Mouse (Mus musculus) CH12.LX (cell line): Measurements from ENCODE around the gene Pfdn4. TPM values are rescaled to one million over a fixed set of nuclear protein-coding genes. Genes with fewer than 3 reads are reported as not detected.

ENCODE experiments used
- DNase-seq: peaks from one replicate; pipeline ENCODE4 v3.0.0-alpha.2; 2013; ENCODE audit errors: extremely low read depth
- H3K27ac ChIP-seq: 2 replicates; pipeline ENCODE4 v1.5.1; 2012; ENCODE audit warnings: low read depth, mild to moderate bottlenecking, control low read depth, moderate library complexity; ENCODE audit not compliant: insufficient read depth
- H3K27me3 ChIP-seq: replicated peaks from 2 replicates; pipeline ENCODE3; 2012; ENCODE audit warnings: inconsistent platforms
- H3K36me3 ChIP-seq, 2 experiments: replicated peaks in 1 of 2; 2 replicates each; pipeline versions ENCODE3 to v1.6.1; 2012; ENCODE audit warnings: inconsistent platforms in 1 of 2, low read length in 1 of 2, mild to moderate bottlenecking in 1 of 2, mixed read lengths in 1 of 2, moderate library complexity in 1 of 2; ENCODE audit not compliant: control insufficient read depth in 1 of 2, insufficient read depth in 1 of 2
- H3K4me1 ChIP-seq, 2 experiments: 2 replicates each; pipeline ENCODE4 v1.6.1; 2012; ENCODE audit warnings: inconsistent platforms in 1 of 2, moderate library complexity in 1 of 2; ENCODE audit not compliant: insufficient read depth in 2 of 2, control insufficient read depth in 1 of 2
- H3K4me2 ChIP-seq: 2 replicates; pipeline ENCODE4 v1.6.1; 2012; ENCODE audit warnings: low read depth, mild to moderate bottlenecking, control low read depth; ENCODE audit not compliant: poor library complexity, insufficient read depth, severe bottlenecking
- H3K4me3 ChIP-seq, 3 experiments: fragments of 150-350 bp in 1 of 3; sonication (generic) in 1 of 3; replicated peaks in 1 of 3; 2 replicates each; pipeline versions ENCODE3 to v1.5.1; 2011 to 2012; ENCODE audit warnings: low read depth in 2 of 3, low read length in 2 of 3, mild to moderate bottlenecking in 2 of 3, moderate library complexity in 2 of 3, control low read depth in 1 of 3, improper control_type of control experiment in 1 of 3, inconsistent platforms in 1 of 3, mixed read lengths in 1 of 3; ENCODE audit not compliant: poor library complexity in 1 of 3
- H3K79me2 ChIP-seq: replicated peaks from 2 replicates; pipeline ENCODE4 v1.6.1; 2012; ENCODE audit warnings: mild to moderate bottlenecking, moderate library complexity; ENCODE audit not compliant: control insufficient read depth, poor library complexity, insufficient read depth, severe bottlenecking; ENCODE audit errors: extremely low read depth
- H3K9ac ChIP-seq: 2 replicates; pipeline ENCODE4 v1.6.1; 2012; ENCODE audit warnings: low read depth, mild to moderate bottlenecking, control low read depth, moderate library complexity; ENCODE audit not compliant: insufficient read depth
- H3K9me3 ChIP-seq: replicated peaks from 2 replicates; pipeline ENCODE3; 2012; ENCODE audit warnings: low read length, inconsistent platforms, mixed read lengths
- CHD1 ChIP-seq: IDR thresholded peaks from 2 replicates; pipeline ENCODE4 v1.6.1; 2012; ENCODE audit warnings: low read depth, low read length, improper control_type of control experiment, inconsistent platforms
- CHD2 ChIP-seq: IDR thresholded peaks from 2 replicates; pipeline ENCODE4 v1.6.1; 2011; ENCODE audit warnings: low read length, improper control_type of control experiment
- CTCF ChIP-seq, 2 experiments: IDR thresholded peaks in 1 of 2; conservative IDR thresholded peaks in 1 of 2; 2 replicates each; pipeline ENCODE4 v1.5.1; 2011 to 2012; ENCODE audit warnings: low read depth in 2 of 2, low read length in 2 of 2, improper control_type of control experiment in 1 of 2, inconsistent platforms in 1 of 2, mild to moderate bottlenecking in 1 of 2, moderate library complexity in 1 of 2
- ELF1 ChIP-seq: IDR thresholded peaks from 2 replicates; pipeline ENCODE4 v1.6.1; 2014; ENCODE audit warnings: low read depth, mild to moderate bottlenecking, inconsistent platforms, low read length, improper control_type of control experiment
- GABPA ChIP-seq: IDR thresholded peaks from 2 replicates; pipeline ENCODE4 v1.6.1; 2012; ENCODE audit warnings: low read depth, low read length, improper control_type of control experiment, inconsistent platforms; ENCODE audit not compliant: insufficient replicate concordance
- IRF4 ChIP-seq: IDR thresholded peaks from 2 replicates; pipeline ENCODE4 v1.6.1; 2014; ENCODE audit warnings: low read depth, mild to moderate bottlenecking, inconsistent platforms, low read length, improper control_type of control experiment
- JUN ChIP-seq: IDR thresholded peaks from 2 replicates; pipeline ENCODE4 v1.6.1; 2011; ENCODE audit warnings: low read depth, mild to moderate bottlenecking, low read length, improper control_type of control experiment, moderate library complexity; ENCODE audit not compliant: insufficient read depth
- MEF2A ChIP-seq: IDR thresholded peaks from 2 replicates; pipeline ENCODE4 v1.6.1; 2014; ENCODE audit warnings: low read depth, mild to moderate bottlenecking, inconsistent platforms, low read length, improper control_type of control experiment, borderline replicate concordance
- MXI1 ChIP-seq: IDR thresholded peaks from 2 replicates; pipeline ENCODE4 v1.6.1; 2011; ENCODE audit warnings: mild to moderate bottlenecking, low read depth, low read length, improper control_type of control experiment
- POLR2AphosphoS2 ChIP-seq: IDR thresholded peaks from 2 replicates; pipeline ENCODE4 v1.6.1; 2011; ENCODE audit warnings: low read depth, low read length, improper control_type of control experiment
- RAD21 ChIP-seq: IDR thresholded peaks from 2 replicates; pipeline ENCODE4 v1.6.1; 2011; ENCODE audit warnings: low read depth, mild to moderate bottlenecking, low read length, improper control_type of control experiment, moderate library complexity
- SMC3 ChIP-seq: IDR thresholded peaks from 2 replicates; pipeline ENCODE4 v1.6.1; 2011; ENCODE audit warnings: low read depth, low read length, improper control_type of control experiment
- TBP ChIP-seq: conservative IDR thresholded peaks from 2 replicates; pipeline ENCODE4 v1.6.1; 2011; ENCODE audit warnings: low read depth, low read length, improper control_type of control experiment
- USF2 ChIP-seq: conservative IDR thresholded peaks from 2 replicates; pipeline ENCODE4 v1.6.1; 2011; ENCODE audit warnings: low read depth, low read length, improper control_type of control experiment
- ZC3H11A ChIP-seq: IDR thresholded peaks from 2 replicates; pipeline ENCODE4 v1.6.1; 2012; ENCODE audit warnings: low read depth, mild to moderate bottlenecking, inconsistent platforms, low read length, improper control_type of control experiment
- ZMIZ1 ChIP-seq: IDR thresholded peaks from 2 replicates; pipeline ENCODE4 v1.6.1; 2012; ENCODE audit warnings: low read depth, mild to moderate bottlenecking, inconsistent platforms, low read length, improper control_type of control experiment
- dilution Hi-C: fragments of 300-500 bp; cut with MboI; formaldehyde crosslinking; loops from 2 replicates; pipeline ENCODE4 v1.14.3; 2020; ENCODE audit warnings: low sequenced_read_pairs; ENCODE audit not compliant: extremely low pct_unique_long_range_greater_than_20kb, extremely low pct_ligation_motif_present
- in situ Hi-C: fragments of 300-500 bp; cut with MboI; formaldehyde crosslinking; loops from 3 replicates; pipeline ENCODE4 v1.14.3; 2019; ENCODE audit warnings: low sequenced_read_pairs, low pct_ligation_motif_present, low pct_unique_long_range_greater_than_20kb, mixed read lengths
- polyA plus RNA-seq: library from polyadenylated mRNA; unstranded; fragments of >175 nt; gene quantifications from 2 replicates; pipeline ENCODE4 v1.2.1, GENCODE M21; 2012; ENCODE audit warnings: low read depth; ENCODE audit not compliant: insufficient read length
- total RNA-seq, 2 experiments: library from RNA; depleted of rRNA; stranded (reverse); fragments of 300-350 nt in 1 of 2; fragments of >200 nt in 1 of 2; gene quantifications; 2 replicates each; pipeline ENCODE4 v1.2.3; 2012 to 2014

Gene Pfdn4
- total and polyA plus RNA-seq, 3 experiments: 56.2 to 222 (median 68.8) TPM

- no peak overlapping the region for H3K9ac ChIP-seq
- dilution Hi-C loops: no loop called here
These were observed 21.1 kb upstream of the Pfdn4 start for GRCm38 (mm10) chr2:170475164-170475563.

GRCm38 (mm10) chr2:170476215-170476614 is 20.0 kb upstream of the Pfdn4 start:
- no peak overlapping the region for H3K4me2 ChIP-seq
- dilution Hi-C loops (no loop called here), in situ Hi-C loops (no loop called here)
- no peaks in the 10 kb centered on the region for H3K79me2 ChIP-seq
- H3K4me1 ChIP-seq: no peaks in the 10 kb centered on the region
- H3K9me3 ChIP-seq: peaks cover 4% of the 10 kb centered on the region
- peaks cover 50% of the 10 kb centered on the region for H3K27me3 ChIP-seq
- no peak overlapping the region for H3K4me3 ChIP-seq
- DNase-seq: peak; percentile 8
- no peaks in the 10 kb centered on the region for H3K36me3 ChIP-seq
- H3K9ac ChIP-seq: no peak overlapping the region
- TF ChIP-seq JUN: no peak
- TF ChIP-seq RAD21: peak; percentile 6
- TF ChIP-seq CTCF (conservative IDR thresholded peaks at IDR 0.05 in 1 of 2, IDR thresholded peaks at IDR 0.05 in 1 of 2; ENCODE audit: low read depth in 2 of 2, low read length in 2 of 2): peak in 1 of 2 experiments; percentile 59; a peak in 3 of 4 replicates
- TF ChIP-seq SMC3: peak; percentile 63
- no peak for TF ChIP-seq ELF1
- H3K27ac ChIP-seq: no peak overlapping the region

More at GRCm38 (mm10) chr2:170475164-170475563, 21.1 kb upstream of the Pfdn4 start:
- H3K27ac ChIP-seq: no peak overlapping the region
- H3K9me3 ChIP-seq: peaks cover 4% of the 10 kb centered on the region
- peaks cover 52% of the 10 kb centered on the region for H3K27me3 ChIP-seq
- in situ Hi-C loops: no loop called here
- no peaks in the 10 kb centered on the region for H3K36me3 ChIP-seq
- H3K4me3 ChIP-seq: no peak overlapping the region
- no peak for DNase-seq
- H3K4me1 ChIP-seq: no peaks in the 10 kb centered on the region
- no peak for TF ChIP-seq MEF2A
- no peak for TF ChIP-seq SMC3
- TF ChIP-seq RAD21: no peak
- TF ChIP-seq POLR2AphosphoS2: no peak
- no peak for TF ChIP-seq USF2
- H3K4me2 ChIP-seq: no peak overlapping the region
- H3K79me2 ChIP-seq: no peaks in the 10 kb centered on the region

GRCm38 (mm10) chr2:170476643-170477042 is 19.6 kb upstream of the Pfdn4 start:
- peaks cover 4% of the 10 kb centered on the region for H3K9me3 ChIP-seq
- H3K4me3 ChIP-seq: no peak overlapping the region
- no peak overlapping the region for H3K4me2 ChIP-seq
- H3K27ac ChIP-seq: no peak overlapping the region
- H3K79me2 ChIP-seq: no peaks in the 10 kb centered on the region
- dilution Hi-C loops (no loop called here), in situ Hi-C loops (no loop called here)
- no peaks in the 10 kb centered on the region for H3K4me1 ChIP-seq
- H3K36me3 ChIP-seq: no peaks in the 10 kb centered on the region
- TF ChIP-seq ZMIZ1 (no peak), JUN (no peak), TBP (no peak), CHD1 (no peak), MXI1 (no peak), IRF4 (no peak), GABPA (no peak), CHD2 (no peak), ZC3H11A (no peak), USF2 (no peak), RAD21 (no peak), POLR2AphosphoS2 (no peak), ELF1 (no peak)
- DNase-seq: no peak
- no peak overlapping the region for H3K9ac ChIP-seq
- peaks cover 47% of the 10 kb centered on the region for H3K27me3 ChIP-seq
